In the genomic region with DNA sequence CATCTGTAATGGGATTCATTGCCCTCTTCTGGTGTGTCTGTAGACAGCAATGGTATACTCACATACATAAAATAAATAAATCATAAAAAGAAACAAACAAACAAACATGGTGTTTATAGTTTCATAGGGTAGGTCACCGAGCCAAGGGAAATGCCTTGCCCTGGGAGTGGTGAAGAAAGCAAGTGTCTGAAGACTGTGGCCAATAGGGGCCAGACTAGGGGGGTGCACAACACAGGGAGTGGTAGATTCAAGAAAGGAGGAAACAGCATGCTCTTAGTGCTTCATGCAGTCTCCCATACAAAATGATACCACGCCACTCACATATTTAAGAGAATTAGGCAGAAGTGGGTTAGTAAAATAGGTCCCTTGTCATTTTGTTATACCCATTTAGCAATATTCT, we compare ENCODE assay signal across 8 mouse cellular contexts. TPM values are rescaled to one million over a fixed set of nuclear protein-coding genes. Genes with fewer than 3 reads are reported as not detected.
DNase-seq lines count a peak whose midpoint lies in the region; ATAC-seq and TF ChIP-seq lines count a peak whose summit lies in the region.

No protein-coding gene starts in this region.

- no peak overlapping the region for H3K27ac ChIP-seq in heart, embryonic 13.5 days (replicated peaks)
- H3K27ac ChIP-seq in heart, embryonic 16.5 days (ENCODE audit: low read length), result no peak overlapping the region
- H3K27ac ChIP-seq in macrophage, result no peak overlapping the region

- H3K79me2 ChIP-seq in macrophage (ENCODE audit: inconsistent target), result peaks cover 32% of the 10 kb centered on the region

- ATAC-seq in heart, embryonic 13.5 days (ENCODE audit: extremely low read depth, insufficient number of reproducible peaks, low FRiP score, low TSS enrichment), result no peak
- no peak for ATAC-seq in G1E (ENCODE audit: extremely low read depth, insufficient number of reproducible peaks, low FRiP score, poor library complexity, severe bottlenecking)
- ATAC-seq in heart, embryonic 16.5 days (replicated peaks; ENCODE audit: extremely low read depth, insufficient read depth, low FRiP score), result no peak

- peak overlapping the region; percentile 93 for H3K4me3 ChIP-seq in heart, embryonic 13.5 days
- H3K4me3 ChIP-seq in G1E (ENCODE audit: low read depth, low read length), result peak overlapping the region; percentile 98
- H3K4me3 ChIP-seq in heart, embryonic 16.5 days (ENCODE audit: low read length), result peak overlapping the region; percentile 75
- H3K4me3 ChIP-seq in macrophage (ENCODE audit: inconsistent target), result peak overlapping the region; percentile 93

- intact Hi-C loops in heart, postnatal 14 days (cut with DNase I), result loop anchor here (10.0 kb wide), 1 partner anchor 410 kb away; the partner anchor contains the start of genes 1810062G17Rik and Anxa5

- no peak overlapping the region for H3K9ac ChIP-seq in heart, embryonic 13.5 days
- no peak overlapping the region; the same call in 1 of the 2 replicates for H3K9ac ChIP-seq in heart, embryonic 16.5 days (ENCODE audit: low read length)

- peaks cover 17% of the 10 kb centered on the region for H3K4me1 ChIP-seq in heart, embryonic 13.5 days
- H3K4me1 ChIP-seq in G1E (ENCODE audit: insufficient read depth, low read depth, low read length), result peaks cover 30% of the 10 kb centered on the region
- H3K4me1 ChIP-seq in heart, embryonic 16.5 days (ENCODE audit: control insufficient read depth, insufficient read depth, low read length), result peaks cover 10% of the 10 kb centered on the region

- no peak for TF ChIP-seq CTCF in G1E (IDR thresholded peaks at IDR 0.05; ENCODE audit: low read depth, low read length)

- peaks cover 26% of the 10 kb centered on the region for H3K27me3 ChIP-seq in heart, embryonic 13.5 days (replicated peaks)
- no peaks in the 10 kb centered on the region for H3K27me3 ChIP-seq in G1E (ENCODE audit: insufficient read depth, low read length)
- H3K27me3 ChIP-seq in heart, embryonic 16.5 days (ENCODE audit: control insufficient read depth, insufficient read depth, low read length), result 0 out of 2 replicates have a peak, but pooled peaks cover 3% of the 10 kb centered on the region

- no peaks in the 10 kb centered on the region for H3K9me3 ChIP-seq in heart, embryonic 13.5 days
- no peaks in the 10 kb centered on the region for H3K9me3 ChIP-seq in G1E (replicated peaks)
- H3K9me3 ChIP-seq in heart, embryonic 16.5 days (replicated peaks; ENCODE audit: control insufficient read depth, low read length), result no peaks in the 10 kb centered on the region

- WGBS in heart, embryonic 13.5 days, result 99% methylated on average over 2 of the region's 2 CpGs
- WGBS in heart, embryonic 16.5 days, result 91% methylated on average over 2 of the region's 2 CpGs
- 90% methylated on average over 1 of the region's 2 CpGs for WGBS in macrophage (ENCODE audit: missing documents)

- DNase-seq in heart, postnatal 14 days, result no peak
- peak; percentile 38 for DNase-seq in G1E (ENCODE audit: low spot score)
- no peak for DNase-seq in urinary bladder, postnatal 4 days (ENCODE audit: low spot score in 2 of 2)
- DNase-seq in retina, embryonic 14.5 days (ENCODE audit: low spot score), result no peak
- no peak for DNase-seq in ovary, postnatal 10 days (ENCODE audit: low spot score)

- H3K4me2 ChIP-seq in heart, embryonic 13.5 days, result peak overlapping the region; percentile 88
- peak overlapping the region; percentile 88 for H3K4me2 ChIP-seq in heart, embryonic 16.5 days (ENCODE audit: low read depth, low read length)

- peaks cover 18% of the 10 kb centered on the region for H3K36me3 ChIP-seq in heart, embryonic 13.5 days
- H3K36me3 ChIP-seq in G1E (replicated peaks) (peaks cover 21% of the 10 kb centered on the region), macrophage (ENCODE audit: inconsistent target) (no peaks in the 10 kb centered on the region)
- H3K36me3 ChIP-seq in heart, embryonic 16.5 days (ENCODE audit: control insufficient read depth, insufficient read depth), result 0 out of 2 replicates have a peak, but pooled peaks cover 2% of the 10 kb centered on the region

RNA-seq across cellular contexts. Expression of gene Acad9, which starts 0.6 kb away (rescaled TPM):
- polyA plus RNA-seq in heart, embryonic 13.5 days (2015; fragmentation: Nextera tagmentation; extraction: Ambion mirVana), result 70.7 and 74.0 TPM in 2 replicates
- total RNA-seq in heart, postnatal 14 days (2021), result 10 to 100 TPM; 46.8 to 59.2 TPM
- 25.6 and 29.6 TPM in 2 replicates for total RNA-seq in G1E (2014; fragmentation: Nextera tagmentation)
- 26.8 and 29.4 TPM in 2 replicates for total RNA-seq in G1E (2017)
- polyA plus RNA-seq in G1E (2012), result 21.1 and 23.0 TPM in 2 replicates
- polyA plus RNA-seq in heart, embryonic 16.5 days (2015; fragmentation: Nextera tagmentation; extraction: Ambion mirVana), result 82.2 and 95.0 TPM in 2 replicates
- 10 to 100 TPM in 24 of 26 experiments, 1 to 10 TPM in 2; 7.0 to 50.3 (median 38.7) TPM for total RNA-seq in macrophage (2018; cell fraction: chromatin; rRNA removed)
- 10 to 100 TPM in 13 of 26 experiments, 1 to 10 TPM in 13; 7.0 to 14.8 (median 10.0) TPM for total RNA-seq in macrophage (2018; cell fraction: cytosol; rRNA removed)
- total RNA-seq in macrophage (2018; cell fraction: nucleus; rRNA removed), result 10 to 100 TPM in 23 of 26 experiments, 1 to 10 TPM in 3; 8.0 to 33.0 (median 17.5) TPM
- 8.2 to 16.4 TPM (median 13.1 TPM) in 3 replicates for polyA plus RNA-seq in macrophage (2018)

RNA-seq across cellular contexts. Expression of gene Ccdc144b, which starts 11.8 kb away (rescaled TPM):
- polyA plus RNA-seq in heart, embryonic 13.5 days (2015; fragmentation: Nextera tagmentation; extraction: Ambion mirVana), result 0.07 TPM in 1 of 2 replicates, not detected in the other
- total RNA-seq in heart, postnatal 14 days (2021), result not detected
- not detected in 2 replicates for total RNA-seq in G1E (2014; fragmentation: Nextera tagmentation)
- total RNA-seq in G1E (2017), result under 0.01 and 0.05 TPM in 2 replicates
- polyA plus RNA-seq in G1E (2012), result not detected in 2 replicates
- 0.03 and 0.09 TPM in 2 replicates for polyA plus RNA-seq in heart, embryonic 16.5 days (2015; fragmentation: Nextera tagmentation; extraction: Ambion mirVana)
- not detected for total RNA-seq in macrophage (2018; cell fraction: chromatin; rRNA removed)
- total RNA-seq in macrophage (2018; cell fraction: cytosol; rRNA removed), result not detected
- total RNA-seq in macrophage (2018; cell fraction: nucleus; rRNA removed), result not detected
- polyA plus RNA-seq in macrophage (2018), result not detected in 3 replicates
